Mouse (Mus musculus) A20 (cell line): ENCODE data around the gene Fam114a2.

Experiments
- DNase-seq: peaks from one replicate; pipeline ENCODE4 v3.0.0-alpha.2; 2011; ENCODE audit warnings: low read depth, low spot score

Gene Fam114a2

DNA sequence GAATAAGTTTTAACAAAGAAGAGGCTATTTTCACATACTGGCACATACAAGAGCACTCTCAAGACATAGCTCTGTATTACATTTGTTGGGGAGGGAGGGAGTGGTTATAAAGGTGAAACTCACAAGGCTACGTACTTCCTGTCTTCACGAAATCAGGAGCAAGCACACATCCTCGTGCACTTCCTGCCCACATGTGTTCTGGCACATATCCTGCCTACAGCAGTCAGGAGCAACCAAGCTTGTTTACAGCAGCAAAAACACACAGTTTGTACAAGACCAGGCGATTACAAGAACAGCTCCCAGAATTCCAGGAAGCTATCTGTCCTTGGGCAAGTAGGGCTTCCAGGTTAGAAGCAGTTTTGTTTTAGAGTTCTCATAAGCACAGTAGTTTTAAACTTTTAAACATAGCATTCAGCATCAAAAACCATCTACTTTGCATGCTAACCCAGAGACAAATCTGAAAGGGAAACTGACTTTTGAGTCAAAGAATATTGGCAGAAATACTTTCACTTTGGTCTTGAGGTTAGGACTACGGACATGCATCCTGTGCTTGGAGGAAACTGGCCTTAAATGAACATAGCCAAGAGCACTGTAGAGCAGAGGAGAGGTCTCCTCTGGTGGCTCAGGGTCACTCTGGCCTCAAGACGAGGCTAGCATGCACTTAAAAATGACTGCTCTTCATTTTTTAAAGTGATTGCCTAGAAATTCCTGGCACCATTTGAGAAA is 73.0 kb downstream of the Fam114a2 start:
- peak; percentile 40 for DNase-seq

DNA sequence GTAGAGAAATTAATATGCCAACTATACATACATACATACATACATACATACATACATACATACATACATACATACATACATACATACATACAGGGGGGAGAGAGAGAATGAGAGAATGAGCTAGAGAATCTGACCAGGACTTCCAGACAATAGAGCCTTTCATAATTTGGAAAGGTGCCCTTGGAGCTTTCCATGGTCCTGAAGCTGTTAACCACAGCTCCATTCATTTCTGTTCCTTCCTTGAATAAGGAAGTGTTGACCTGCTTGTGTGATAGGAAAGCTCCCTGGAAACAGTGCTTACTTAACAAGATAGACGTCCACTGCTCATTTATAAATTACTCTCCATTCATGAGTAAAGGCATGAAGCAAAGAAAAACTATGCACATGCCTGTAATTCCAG is 84.3 kb downstream of the Fam114a2 start:
- no peak for DNase-seq
